Mouse (Mus musculus): ENCODE data around the gene Uox.

DNA sequence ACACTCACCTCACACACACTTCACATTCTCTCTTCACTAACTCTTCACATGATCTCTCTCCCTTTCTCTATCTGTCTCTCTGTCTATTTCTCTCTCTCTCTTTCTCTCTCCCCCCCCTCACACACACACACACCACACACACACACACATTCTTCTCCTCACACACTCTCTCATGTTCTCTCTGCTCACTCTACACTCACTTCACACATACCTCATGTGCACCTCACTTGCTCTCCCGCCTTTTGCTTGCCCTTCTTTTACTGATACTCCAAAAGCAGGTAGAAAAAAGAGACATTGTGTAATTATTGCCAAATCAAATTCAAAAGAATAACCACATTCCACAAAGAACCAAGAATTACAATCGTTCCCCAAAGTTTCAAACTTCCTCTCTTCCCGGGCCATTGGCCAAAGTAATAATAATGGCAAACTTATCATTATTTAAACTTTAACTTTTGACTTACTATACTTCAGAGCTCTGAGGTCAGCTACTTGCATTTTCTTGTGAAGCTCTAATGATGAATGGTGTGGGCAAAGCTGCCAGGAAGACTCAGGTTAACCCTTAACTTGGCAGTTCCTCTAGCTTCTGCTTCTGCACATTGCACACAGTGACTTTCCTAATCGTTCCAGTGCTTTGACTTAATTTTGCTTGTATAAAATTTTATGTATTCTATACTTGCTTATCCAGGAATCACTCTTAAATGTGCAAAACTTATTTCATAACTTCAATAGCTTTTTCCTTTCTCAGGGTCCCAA is 29.5 kb upstream of the Uox start:
- no peak for TF ChIP-seq POLR2A (IDR thresholded peaks at IDR 0.05; ENCODE audit: low read depth, low read length)
- no peak for TF ChIP-seq CTCF (IDR thresholded peaks at IDR 0.05; ENCODE audit: extremely low read depth, insufficient read depth, insufficient read length, insufficient replicate concordance)
